Mouse (Mus musculus): ENCODE results near the gene Mllt3. TPM values are rescaled to one million over a fixed set of nuclear protein-coding genes. Genes with fewer than 3 reads are reported as not detected.

The Mllt3 gene
- polyA plus RNA-seq, 1 experiment, result 5.1 TPM

DNA sequence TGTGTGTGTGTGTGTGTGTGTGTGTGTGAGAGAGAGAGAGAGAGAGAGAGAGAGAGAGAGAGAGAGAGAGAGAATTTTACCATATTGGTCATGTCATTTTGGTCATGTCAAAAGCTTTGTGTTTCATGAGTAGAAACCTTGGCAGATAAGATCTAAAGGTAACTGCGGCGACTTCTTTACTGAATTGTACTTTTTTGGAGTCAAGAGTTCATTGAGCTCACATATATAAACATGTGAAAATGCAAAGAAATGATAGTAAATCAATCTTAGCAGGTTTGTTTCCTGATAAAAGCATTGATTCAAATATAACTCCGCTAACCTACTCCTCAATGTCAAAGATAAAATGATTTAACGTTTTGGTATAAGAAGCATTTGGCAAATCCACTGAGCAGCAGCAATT lies 12.0 kb upstream of the Mllt3 start:
- Histone ChIP-seq H3K27me3 (ENCODE audit: control insufficient read depth, insufficient read depth, low read length) (no peaks in the 10 kb centered on the region), H3K4me3 (ENCODE audit: low read depth, low read length) (no peak overlapping the region), H3K4me1 (ENCODE audit: control insufficient read depth, insufficient read depth, insufficient read length, low read length) (no peaks in the 10 kb centered on the region), H3K36me3 (ENCODE audit: control insufficient read depth, insufficient read depth, low read length) (no peaks in the 10 kb centered on the region), H3K27ac (ENCODE audit: insufficient read depth, low read depth, low read length) (no peak overlapping the region)
- no peak for TF ChIP-seq POLR2A (IDR thresholded peaks at IDR 0.05; ENCODE audit: low read depth, low read length)
- no peak for TF ChIP-seq CTCF (IDR thresholded peaks at IDR 0.05; ENCODE audit: extremely low read depth, insufficient read length, insufficient replicate concordance, low read depth, low read length)
- WGBS, result 72% methylated on average over 4 of the region's 4 CpGs

DNA sequence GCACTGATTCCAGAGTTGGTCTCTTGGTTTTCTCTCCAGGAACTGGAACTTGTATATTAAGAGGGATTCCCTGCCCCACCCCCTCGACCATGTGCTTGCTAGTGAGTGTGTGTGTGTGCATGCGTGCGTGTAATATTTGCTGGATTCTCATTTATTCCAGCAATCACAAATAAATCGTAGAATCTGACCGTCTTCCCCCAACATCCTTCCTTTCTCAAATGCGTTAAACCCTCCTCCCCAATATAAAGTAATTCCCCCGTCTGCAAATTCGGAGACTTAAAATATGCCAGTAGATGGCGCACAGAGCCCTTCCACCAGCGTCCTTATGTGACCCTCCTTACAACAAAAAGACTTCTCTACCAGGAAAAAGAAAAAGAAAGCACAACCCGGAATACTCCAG lies 2.2 kb upstream of the Mllt3 start:
- no peak overlapping the region for H3K4me3 ChIP-seq (ENCODE audit: low read depth, low read length)
- peaks cover 4% of the 10 kb centered on the region for H3K4me1 ChIP-seq (ENCODE audit: control insufficient read depth, insufficient read depth, insufficient read length, low read length)
- H3K36me3 ChIP-seq (ENCODE audit: control insufficient read depth, insufficient read depth, low read length), result no peaks in the 10 kb centered on the region
- no peak overlapping the region for H3K27ac ChIP-seq (ENCODE audit: insufficient read depth, low read depth, low read length)
- TF ChIP-seq CTCF (IDR thresholded peaks at IDR 0.05; ENCODE audit: extremely low read depth, insufficient read length, insufficient replicate concordance, low read depth, low read length) (0 out of 2 replicates have a peak, but pooled peaks have one; percentile 21), POLR2A (IDR thresholded peaks at IDR 0.05; ENCODE audit: low read depth, low read length) (no peak)
- no peaks in the 10 kb centered on the region for H3K27me3 ChIP-seq (ENCODE audit: control insufficient read depth, insufficient read depth, low read length)
- under 1% methylated on average over 11 of the region's 11 CpGs for WGBS

DNA sequence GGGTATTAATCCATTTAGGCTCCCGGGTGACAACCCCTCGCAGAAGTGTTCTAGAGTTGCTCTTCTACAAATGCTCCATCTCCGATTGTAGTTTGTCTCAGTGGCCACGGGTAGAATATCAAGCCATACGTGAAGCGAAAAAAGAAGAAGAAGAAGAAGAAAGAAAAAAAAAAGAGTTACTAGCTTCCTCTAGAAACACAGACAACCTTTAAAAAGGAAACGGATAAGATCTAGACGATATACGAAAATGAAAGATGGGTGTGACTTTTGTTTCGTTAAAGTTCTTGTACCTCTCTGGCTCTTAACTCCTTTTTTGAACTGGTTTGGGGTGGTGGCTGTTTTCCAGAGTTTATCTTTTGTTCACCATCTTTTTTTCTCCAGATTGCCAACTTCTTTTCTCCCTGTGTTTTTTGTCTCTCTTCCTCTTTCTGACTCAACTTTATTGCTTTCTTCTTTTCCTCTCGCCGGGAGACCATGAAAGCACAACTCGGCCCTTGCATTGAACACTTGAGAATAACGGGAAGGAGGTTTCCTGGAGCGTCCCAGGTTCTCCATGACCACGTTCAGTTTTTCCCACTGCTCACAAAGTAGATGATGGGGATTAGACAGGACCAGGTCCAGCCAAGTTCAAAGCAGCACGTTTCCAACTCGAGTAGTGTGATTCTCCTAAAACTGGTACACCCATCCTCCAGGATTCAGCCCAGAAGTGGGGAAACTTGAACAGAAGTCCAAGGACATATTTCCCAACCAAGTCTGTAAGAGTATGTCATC lies 1.4 kb upstream of the Mllt3 start:
- TF ChIP-seq CTCF (IDR thresholded peaks at IDR 0.05; ENCODE audit: extremely low read depth, insufficient read length, insufficient replicate concordance, low read depth, low read length) (no peak), POLR2A (IDR thresholded peaks at IDR 0.05; ENCODE audit: low read depth, low read length) (no peak)
- Histone ChIP-seq H3K36me3 (ENCODE audit: control insufficient read depth, insufficient read depth, low read length) (no peaks in the 10 kb centered on the region), H3K4me1 (ENCODE audit: control insufficient read depth, insufficient read depth, insufficient read length, low read length) (peaks cover 4% of the 10 kb centered on the region), H3K4me3 (ENCODE audit: low read depth, low read length) (peak overlapping the region; percentile 41), H3K27me3 (ENCODE audit: control insufficient read depth, insufficient read depth, low read length) (no peaks in the 10 kb centered on the region), H3K27ac (ENCODE audit: insufficient read depth, low read depth, low read length) (peak overlapping the region; percentile 37; the same call in 1 of the 2 replicates)
- WGBS, result 2% methylated on average over 18 of the region's 18 CpGs

DNA sequence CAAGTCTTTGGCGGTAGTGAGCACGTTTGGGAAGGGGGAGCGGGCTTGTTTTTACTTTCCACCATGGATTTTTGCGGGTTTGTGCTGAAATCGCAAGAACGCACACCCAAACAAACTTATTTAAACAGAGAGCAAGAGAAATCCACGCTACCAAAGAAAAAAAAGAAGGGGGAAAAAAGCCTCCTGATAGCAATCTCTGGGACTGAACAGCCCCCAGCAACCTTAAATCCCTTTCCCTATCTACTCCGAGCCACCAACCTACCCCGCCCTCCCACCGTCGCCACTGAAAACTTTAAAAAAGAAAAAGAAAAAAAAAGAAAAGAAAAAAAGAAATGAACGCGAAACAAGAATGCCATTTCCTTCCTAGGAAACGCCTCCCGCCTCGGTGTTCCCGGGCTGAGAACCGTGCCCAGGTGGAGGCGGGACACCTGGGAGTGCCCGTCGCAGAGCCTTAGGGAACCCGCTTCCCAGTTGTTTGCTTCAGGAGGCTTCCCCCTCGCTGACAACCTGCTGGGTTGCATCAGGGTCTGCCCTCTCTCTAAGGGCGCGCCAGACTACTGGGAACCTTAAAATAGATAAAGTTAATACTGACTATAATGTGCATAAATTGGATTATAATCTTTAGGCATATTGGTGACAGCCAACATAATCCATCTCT lies 694 bp upstream of the Mllt3 start:
- TF ChIP-seq CTCF (IDR thresholded peaks at IDR 0.05; ENCODE audit: extremely low read depth, insufficient read length, insufficient replicate concordance, low read depth, low read length) (no peak), POLR2A (IDR thresholded peaks at IDR 0.05; ENCODE audit: low read depth, low read length) (no peak)
- peak overlapping the region; percentile 57 for H3K27ac ChIP-seq (ENCODE audit: insufficient read depth, low read depth, low read length)
- under 1% methylated on average over 25 of the region's 25 CpGs for WGBS

GRCm38 (mm10) chr4:88032151-88033098 lies 739 bp downstream of the Mllt3 start:
- Histone ChIP-seq H3K4me1 (ENCODE audit: control insufficient read depth, insufficient read depth, insufficient read length, low read length) (peaks cover 4% of the 10 kb centered on the region), H3K27me3 (ENCODE audit: control insufficient read depth, insufficient read depth, low read length) (no peaks in the 10 kb centered on the region), H3K4me3 (ENCODE audit: low read depth, low read length) (peak overlapping the region; percentile 91), H3K36me3 (ENCODE audit: control insufficient read depth, insufficient read depth, low read length) (no peaks in the 10 kb centered on the region), H3K27ac (ENCODE audit: insufficient read depth, low read depth, low read length) (peak overlapping the region; percentile 48; the same call in 1 of the 2 replicates)
- under 1% methylated on average over 82 of the region's 100 CpGs for WGBS
- TF ChIP-seq CTCF (IDR thresholded peaks at IDR 0.05; ENCODE audit: extremely low read depth, insufficient read length, insufficient replicate concordance, low read depth, low read length), result no peak
- TF ChIP-seq POLR2A (IDR thresholded peaks at IDR 0.05; ENCODE audit: low read depth, low read length), result no peak

More for the DNA sequence above, 694 bp upstream of the Mllt3 start:
- Histone ChIP-seq H3K36me3 (ENCODE audit: control insufficient read depth, insufficient read depth, low read length) (no peaks in the 10 kb centered on the region), H3K4me3 (ENCODE audit: low read depth, low read length) (peak overlapping the region; percentile 80), H3K27me3 (ENCODE audit: control insufficient read depth, insufficient read depth, low read length) (no peaks in the 10 kb centered on the region), H3K4me1 (ENCODE audit: control insufficient read depth, insufficient read depth, insufficient read length, low read length) (peaks cover 4% of the 10 kb centered on the region)

DNA sequence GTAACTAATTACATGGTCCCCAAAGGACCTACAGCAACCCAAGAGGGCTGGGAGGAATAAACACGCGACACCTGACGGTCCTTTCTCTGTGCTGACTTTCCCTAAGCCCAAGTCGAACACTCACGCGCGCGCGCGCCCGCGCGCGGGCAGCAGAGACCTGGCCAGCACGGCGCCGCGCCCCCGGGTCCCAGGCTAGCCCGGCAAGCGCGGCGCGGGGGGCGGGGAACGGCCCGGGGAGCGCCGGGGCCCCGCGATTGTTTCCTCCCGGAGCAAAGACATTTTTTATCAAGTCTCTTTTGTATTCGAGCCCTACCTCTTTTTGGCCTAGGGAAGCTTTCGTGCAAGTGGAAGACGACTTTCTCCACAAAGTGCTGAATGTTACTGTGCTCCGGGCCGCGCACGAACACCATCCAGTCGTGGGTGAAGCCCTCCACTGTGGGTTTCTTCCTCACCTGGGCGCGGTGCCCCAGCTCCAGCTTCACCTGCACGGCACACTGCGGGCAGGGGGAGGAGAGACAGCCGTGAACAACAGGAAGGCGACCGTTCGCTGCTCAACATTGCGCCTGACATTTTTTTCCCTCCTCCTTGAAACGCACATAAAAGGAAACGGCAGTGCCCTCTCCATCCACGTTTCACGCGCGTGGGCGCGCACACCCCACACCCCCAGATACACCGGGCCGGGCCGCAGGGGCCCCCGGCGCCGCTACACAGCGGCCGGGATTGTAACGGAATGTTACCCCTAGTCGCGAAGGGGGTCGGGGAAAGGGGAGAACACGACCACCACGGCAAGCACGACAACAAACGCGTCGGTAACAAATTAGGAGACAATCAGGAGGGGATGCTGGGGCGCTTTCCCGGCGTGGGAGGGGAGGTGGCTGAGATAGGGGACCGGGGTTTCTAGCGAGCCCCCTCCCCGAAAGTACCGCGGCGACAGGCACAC lies 1.7 kb downstream of the Mllt3 start:
- no peak overlapping the region for H3K27ac ChIP-seq (ENCODE audit: insufficient read depth, low read depth, low read length)

More for the DNA sequence above, 1.7 kb downstream of the Mllt3 start:
- no peak for TF ChIP-seq POLR2A (IDR thresholded peaks at IDR 0.05; ENCODE audit: low read depth, low read length)
- TF ChIP-seq CTCF (IDR thresholded peaks at IDR 0.05; ENCODE audit: extremely low read depth, insufficient read length, insufficient replicate concordance, low read depth, low read length), result no peak
- Histone ChIP-seq H3K27me3 (ENCODE audit: control insufficient read depth, insufficient read depth, low read length) (no peaks in the 10 kb centered on the region), H3K4me1 (ENCODE audit: control insufficient read depth, insufficient read depth, insufficient read length, low read length) (peaks cover 4% of the 10 kb centered on the region), H3K4me3 (ENCODE audit: low read depth, low read length) (peak overlapping the region; percentile 91), H3K36me3 (ENCODE audit: control insufficient read depth, insufficient read depth, low read length) (peaks cover 1% of the 10 kb centered on the region; the same call in 1 of the 2 replicates)
- WGBS, result 1% methylated on average over 84 of the region's 84 CpGs
